Mouse (Mus musculus) embryonic fibroblast, embryonic 13.5 days (primary cell): Measurements from ENCODE around the gene Gm17349.

Source experiments
- CTCF ChIP-seq: IDR thresholded peaks from 2 replicates; pipeline ENCODE4 v1.5.1; 2011; ENCODE audit warnings: mild to moderate bottlenecking, control low read depth, low read length, moderate library complexity, borderline replicate concordance; ENCODE audit not compliant: insufficient read depth
- POLR2A ChIP-seq: IDR thresholded peaks from 2 replicates; pipeline ENCODE4 v1.6.1; 2011; ENCODE audit warnings: low read depth, mild to moderate bottlenecking, control low read depth, low read length, moderate library complexity

GRCm38 (mm10) chr15:99703104-99703503, 2.2 kb downstream of the Gm17349 start:
- TF ChIP-seq CTCF = no peak
- TF ChIP-seq POLR2A = no peak
